Mouse (Mus musculus) hindbrain, embryonic 10.5 days (tissue): ENCODE results near the gene Eif4g1. TPM values are rescaled to one million over a fixed set of nuclear protein-coding genes. Genes with fewer than 3 reads are reported as not detected.

Experiments
- DNase-seq: peaks from one replicate; pipeline ENCODE4 v3.0.0-alpha.2; 2017; ENCODE audit warnings: low spot score
- H3K27ac ChIP-seq: fragments of 300-500 bp; sonication (generic); 2 replicates; pipeline ENCODE4 v1.5.1; 2016; ENCODE audit warnings: mild to moderate bottlenecking, moderate library complexity
- H3K27me3 ChIP-seq: fragments of 300-500 bp; sonication (generic); 2 replicates; pipeline ENCODE4 v1.6.1; 2016; ENCODE audit warnings: mild to moderate bottlenecking; ENCODE audit not compliant: poor library complexity, insufficient read depth, severe bottlenecking
- H3K36me3 ChIP-seq: fragments of 300-500 bp; sonication (generic); 2 replicates; pipeline ENCODE4 v1.6.1; 2016; ENCODE audit warnings: mild to moderate bottlenecking, moderate library complexity
- H3K4me1 ChIP-seq: fragments of 300-500 bp; sonication (generic); replicated peaks from 2 replicates; pipeline ENCODE4 v1.6.1; 2016; ENCODE audit warnings: mild to moderate bottlenecking
- H3K4me3 ChIP-seq: fragments of 300-500 bp; sonication (generic); 2 replicates; pipeline ENCODE4 v1.5.1; 2016; ENCODE audit warnings: mild to moderate bottlenecking, moderate library complexity
- H3K9me3 ChIP-seq: fragments of 300-500 bp; sonication (generic); 2 replicates; pipeline ENCODE4 v1.6.1; 2016; ENCODE audit warnings: mild to moderate bottlenecking, moderate library complexity
- WGBS: fragments of 180-500 bp; shearing (Covaris S2); methylation state at CpG from one replicate; pipeline ENCODE4 v1.1.7; 2016; 5-methylcytosine and 5-hydroxymethylcytosine counted together
- polyA plus RNA-seq: library from polyadenylated mRNA; unstranded; fragments of >200 nt; fragmentation: Nextera tagmentation; extraction: Ambion mirVana; gene quantifications from 2 replicates; pipeline ENCODE4 v1.2.1, GENCODE M21; 2016

The Eif4g1 gene
- polyA plus RNA-seq, 1 experiment from 2014 or later: 181 TPM

- under 1% methylated on average over 8 of the region's 8 CpGs for WGBS
- Histone ChIP-seq H3K36me3 (no peaks in the 10 kb centered on the region), H3K27me3 (no peaks in the 10 kb centered on the region), H3K4me3 (no peak overlapping the region), H3K27ac (no peak overlapping the region), H3K4me1 (peaks cover 3% of the 10 kb centered on the region; the same call in 1 of the 2 replicates), H3K9me3 (no peaks in the 10 kb centered on the region)
- DNase-seq: peak; percentile 74
Observed at GRCm38 (mm10) chr16:20642161-20642560, 26.0 kb upstream of the Eif4g1 start.

GRCm38 (mm10) chr16:20643911-20644310, 24.2 kb upstream of the Eif4g1 start:
- H3K27me3 ChIP-seq: no peaks in the 10 kb centered on the region
- H3K36me3 ChIP-seq: no peaks in the 10 kb centered on the region
- no peak for DNase-seq
- H3K9me3 ChIP-seq: no peaks in the 10 kb centered on the region
- 91% methylated on average over 7 of the region's 7 CpGs for WGBS
- H3K27ac ChIP-seq: no peak overlapping the region
- H3K4me1 ChIP-seq: peaks cover 3% of the 10 kb centered on the region; the same call in 1 of the 2 replicates
- no peak overlapping the region for H3K4me3 ChIP-seq

GRCm38 (mm10) chr16:20651076-20651946, 16.8 kb upstream of the Eif4g1 start, which contains the start of gene Psmd2:
TSS of gene Psmd2 (plus strand) at chr16:20651652.
- Histone ChIP-seq H3K27me3 (no peaks in the 10 kb centered on the region), H3K4me1 (peaks cover 17% of the 10 kb centered on the region), H3K9me3 (no peaks in the 10 kb centered on the region), H3K36me3 (peaks cover 33% of the 10 kb centered on the region), H3K27ac (peak within 1 kb of the TSS; percentile 90), H3K4me3 (peak within 1 kb of the TSS; percentile 95)
- peak; percentile 97 for DNase-seq
- WGBS: 2% methylated on average over 46 of the region's 46 CpGs

GRCm38 (mm10) chr16:20651947-20652310, 16.2 kb upstream of the Eif4g1 start:
- DNase-seq: no peak
- Histone ChIP-seq H3K4me3 (peak overlapping the region; percentile 95), H3K36me3 (peaks cover 39% of the 10 kb centered on the region), H3K4me1 (peaks cover 17% of the 10 kb centered on the region), H3K27me3 (no peaks in the 10 kb centered on the region), H3K9me3 (no peaks in the 10 kb centered on the region), H3K27ac (peak overlapping the region; percentile 90)
- WGBS: 14% methylated on average over 12 of the region's 12 CpGs

DNA sequence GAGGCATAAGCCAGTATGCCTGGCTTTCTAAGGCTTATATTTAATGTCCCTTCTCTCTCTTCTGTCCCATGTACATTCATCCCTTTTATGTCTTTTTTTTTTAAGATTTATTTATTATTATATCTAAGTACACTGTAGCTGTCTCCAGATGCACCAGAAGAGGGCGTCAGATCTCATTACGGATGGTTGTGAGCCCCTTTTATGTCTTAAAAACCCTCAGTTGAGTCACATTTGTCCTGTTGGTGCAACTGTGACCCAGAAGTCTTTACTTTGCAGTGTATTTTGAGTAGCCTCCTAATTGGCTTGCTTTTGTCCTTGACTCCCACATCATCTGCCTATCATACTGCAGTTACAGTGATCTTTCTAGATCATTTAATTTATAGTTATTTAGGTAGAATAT, 14.8 kb upstream of the Eif4g1 start:
- Histone ChIP-seq H3K36me3 (peaks cover 53% of the 10 kb centered on the region), H3K27ac (no peak overlapping the region), H3K4me3 (peak overlapping the region; percentile 95; the same call in 1 of the 2 replicates), H3K27me3 (no peaks in the 10 kb centered on the region), H3K9me3 (no peaks in the 10 kb centered on the region), H3K4me1 (peaks cover 17% of the 10 kb centered on the region)
- no peak for DNase-seq
- 53% methylated on average over 2 of the region's 2 CpGs for WGBS

GRCm38 (mm10) chr16:20657661-20658060, 10.5 kb upstream of the Eif4g1 start:
- 93% methylated on average over 4 of the region's 4 CpGs for WGBS
- Histone ChIP-seq H3K9me3 (no peaks in the 10 kb centered on the region), H3K36me3 (peaks cover 96% of the 10 kb centered on the region), H3K27ac (no peak overlapping the region), H3K4me1 (peaks cover 6% of the 10 kb centered on the region), H3K27me3 (no peaks in the 10 kb centered on the region), H3K4me3 (no peak overlapping the region)
- no peak for DNase-seq

GRCm38 (mm10) chr16:20670291-20670690, 2.2 kb downstream of the Eif4g1 start:
- Histone ChIP-seq H3K27me3 (no peaks in the 10 kb centered on the region), H3K4me3 (no peak overlapping the region), H3K36me3 (peaks cover 23% of the 10 kb centered on the region), H3K27ac (no peak overlapping the region), H3K4me1 (peaks cover 24% of the 10 kb centered on the region), H3K9me3 (no peaks in the 10 kb centered on the region)
- DNase-seq: no peak
- 93% methylated on average over 3 of the region's 3 CpGs for WGBS

DNA sequence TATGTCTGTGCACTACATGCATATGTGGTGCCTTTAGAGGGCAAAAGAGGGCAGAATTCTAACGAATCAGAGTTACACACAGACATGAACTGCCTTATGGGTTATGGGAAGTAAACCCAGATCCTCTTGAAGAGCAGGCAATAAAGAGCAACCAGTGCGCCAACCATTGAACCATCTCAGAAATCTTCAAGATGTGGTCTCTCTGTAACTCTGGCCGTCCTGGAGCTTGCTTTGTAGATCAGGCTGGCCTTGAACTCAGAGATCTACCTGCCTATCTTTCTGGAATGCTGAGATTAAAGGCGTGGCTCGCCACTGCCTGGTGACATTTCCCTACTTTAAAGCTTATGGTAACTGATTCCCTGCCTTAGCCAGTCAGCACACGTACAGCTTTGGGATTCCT, 3.8 kb downstream of the Eif4g1 start:
- Histone ChIP-seq H3K36me3 (peaks cover 31% of the 10 kb centered on the region), H3K4me1 (peaks cover 25% of the 10 kb centered on the region), H3K9me3 (no peaks in the 10 kb centered on the region), H3K27ac (peak overlapping the region; percentile 97), H3K4me3 (peak overlapping the region; percentile 89), H3K27me3 (no peaks in the 10 kb centered on the region)
- WGBS: 31% methylated on average over 6 of the region's 6 CpGs
- DNase-seq: peak; percentile 16

- under 1% methylated on average over 38 of the region's 38 CpGs for WGBS
- peak overlapping the region; percentile 97 for H3K27ac ChIP-seq
- peaks cover 25% of the 10 kb centered on the region for H3K4me1 ChIP-seq
Observed at GRCm38 (mm10) chr16:20672500-20672902, 4.4 kb downstream of the Eif4g1 start.

GRCm38 (mm10) chr16:20672965-20673705, 5.0 kb downstream of the Eif4g1 start:
- Histone ChIP-seq H3K4me3 (peak overlapping the region; percentile 89), H3K9me3 (no peaks in the 10 kb centered on the region), H3K27me3 (no peaks in the 10 kb centered on the region), H3K36me3 (peaks cover 44% of the 10 kb centered on the region), H3K27ac (peak overlapping the region; percentile 97), H3K4me1 (peaks cover 25% of the 10 kb centered on the region)
- under 1% methylated on average over 76 of the region's 78 CpGs for WGBS
- peak; percentile 44 for DNase-seq

More at GRCm38 (mm10) chr16:20672500-20672902, 4.4 kb downstream of the Eif4g1 start:
- Histone ChIP-seq H3K36me3 (peaks cover 37% of the 10 kb centered on the region), H3K4me3 (peak overlapping the region; percentile 89), H3K27me3 (no peaks in the 10 kb centered on the region), H3K9me3 (no peaks in the 10 kb centered on the region)
- DNase-seq: peak; percentile 95

DNA sequence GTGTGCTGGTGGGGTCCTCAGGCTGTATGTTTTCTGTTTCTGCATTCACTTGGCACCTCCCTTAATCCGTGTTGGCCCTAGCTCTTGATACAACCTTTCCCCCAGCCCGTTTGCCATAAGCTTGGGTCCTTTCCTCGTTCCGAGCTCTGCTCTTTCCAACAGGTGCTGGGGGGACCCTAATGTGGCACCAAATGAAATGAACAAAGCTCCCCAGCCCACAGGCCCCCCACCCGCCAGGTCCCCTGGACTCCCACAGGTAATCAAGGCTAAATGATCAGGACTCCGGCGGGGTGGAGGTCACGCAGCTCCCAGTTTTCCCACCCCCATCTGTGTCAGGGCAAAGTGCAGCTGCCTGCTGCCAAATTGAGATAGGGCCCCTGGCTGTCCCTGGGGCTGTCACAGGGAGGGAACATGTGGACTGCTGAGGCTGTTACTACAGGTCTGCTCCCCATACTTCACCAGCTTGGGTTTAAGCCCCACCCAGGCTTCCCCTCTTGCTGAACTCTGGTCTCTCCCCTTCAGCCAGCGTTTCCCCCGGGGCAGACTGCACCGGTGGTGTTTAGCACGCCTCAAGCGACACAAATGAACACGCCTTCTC, 5.7 kb downstream of the Eif4g1 start:
- no peaks in the 10 kb centered on the region for H3K27me3 ChIP-seq
- H3K4me3 ChIP-seq: peak overlapping the region; percentile 89
- H3K4me1 ChIP-seq: peaks cover 25% of the 10 kb centered on the region
- H3K36me3 ChIP-seq: peaks cover 51% of the 10 kb centered on the region
- H3K27ac ChIP-seq: peak overlapping the region; percentile 97
- WGBS: 20% methylated on average over 14 of the region's 14 CpGs
- no peaks in the 10 kb centered on the region for H3K9me3 ChIP-seq
- peak; percentile 12 for DNase-seq

GRCm38 (mm10) chr16:20675213-20675612, 7.1 kb downstream of the Eif4g1 start:
- Histone ChIP-seq H3K36me3 (peaks cover 65% of the 10 kb centered on the region), H3K4me1 (peaks cover 25% of the 10 kb centered on the region), H3K4me3 (peak overlapping the region; percentile 89; the same call in 1 of the 2 replicates), H3K9me3 (no peaks in the 10 kb centered on the region), H3K27me3 (no peaks in the 10 kb centered on the region), H3K27ac (no peak overlapping the region)
- DNase-seq: no peak
- 94% methylated on average over 6 of the region's 6 CpGs for WGBS
